Mouse (Mus musculus) urinary bladder, postnatal 4 days (tissue): ENCODE data around the gene Dclre1b.
"Not testable (repeated sequence)": the region's sequence is repeated elsewhere in the genome, so short reads cannot be mapped to it uniquely, and the experiment has no call there.

ENCODE experiments used
- DNase-seq, 2 experiments: peaks; one replicate each; pipeline ENCODE4 v3.0.0; 2021 to 2022; ENCODE audit warnings: low spot score in 2 of 2

Dclre1b gene

GRCm38 (mm10) chr3:103810967-103811366, 1.7 kb upstream of the Dclre1b start:
- DNase-seq, result no peak

- no peak for DNase-seq
These were observed 531 bp upstream of the Dclre1b start for GRCm38 (mm10) chr3:103809799-103810150.

- DNase-seq, result no peak
These were observed 3.6 kb downstream of the Dclre1b start for GRCm38 (mm10) chr3:103805671-103806070.

- no peak for DNase-seq
These were observed 6.4 kb downstream of the Dclre1b start for GRCm38 (mm10) chr3:103802861-103803260.

- DNase-seq, result peak in 1 of 2 experiments; percentile 72
These were observed 7.4 kb downstream of the Dclre1b start for GRCm38 (mm10) chr3:103801631-103802531.

GRCm38 (mm10) chr3:103799507-103799906, 9.7 kb downstream of the Dclre1b start:
- DNase-seq, result no peak

GRCm38 (mm10) chr3:103796389-103796788, 12.9 kb downstream of the Dclre1b start:
- DNase-seq, result no peak

- DNase-seq, result no peak
These were observed 16.7 kb downstream of the Dclre1b start for GRCm38 (mm10) chr3:103792566-103792965.

GRCm38 (mm10) chr3:103792111-103792406, 17.2 kb downstream of the Dclre1b start:
- DNase-seq, result not testable (repeated sequence)

GRCm38 (mm10) chr3:103791230-103792110, 17.8 kb downstream of the Dclre1b start, which contains the start of gene Hipk1:
Hipk1 (minus strand) TSS chr3:103791563.
- DNase-seq, result peak; percentile 90 to 94

- no peak for DNase-seq
These were observed 18.7 kb downstream of the Dclre1b start for GRCm38 (mm10) chr3:103790346-103791145.

GRCm38 (mm10) chr3:103789891-103790345, 19.3 kb downstream of the Dclre1b start:
- DNase-seq, result no peak

GRCm38 (mm10) chr3:103789096-103789495, 20.1 kb downstream of the Dclre1b start:
- DNase-seq, result no peak

GRCm38 (mm10) chr3:103787225-103787624, 22.0 kb downstream of the Dclre1b start:
- DNase-seq, result no peak

- no peak for DNase-seq
These were observed 26.2 kb downstream of the Dclre1b start for GRCm38 (mm10) chr3:103782844-103783609.

GRCm38 (mm10) chr3:103780777-103781176, 28.5 kb downstream of the Dclre1b start:
- no peak for DNase-seq

GRCm38 (mm10) chr3:103780271-103780670, 29.0 kb downstream of the Dclre1b start:
- no peak for DNase-seq

- DNase-seq, result no peak
These were observed 30.1 kb downstream of the Dclre1b start for GRCm38 (mm10) chr3:103779183-103779582.

GRCm38 (mm10) chr3:103778660-103779059, 30.6 kb downstream of the Dclre1b start:
- DNase-seq, result no peak

GRCm38 (mm10) chr3:103777940-103778339, 31.3 kb downstream of the Dclre1b start:
- no peak for DNase-seq

- no peak for DNase-seq
These were observed 35.2 kb downstream of the Dclre1b start for GRCm38 (mm10) chr3:103774009-103774408.
